32 mouse cellular contexts compared by ENCODE assay signal in genomic region chr11:117858392-117858791, GRCm38 (mm10). TPM values are rescaled to one million over a fixed set of nuclear protein-coding genes. Genes with fewer than 3 reads are reported as not detected.
"Had no signal": no experiment of that assay in that cellular context is flagged by ENCODE, and none has a peak within 500 bp of the region (broad histone marks: within the 10 kb centered on the region; RNA-seq: fewer than 3 reads in every experiment).

No protein-coding gene starts in this region.

- ATAC-seq: intestine, postnatal 0 days; midbrain, embryonic 13.5 days; midbrain, embryonic 16.5 days had no signal

- DNase-seq: kidney, adult 2 months; kidney, postnatal 25 days; layer of hippocampus, adult 9-11 months; liver, embryonic 13.5 days; lung, adult 18-20 months; lung, postnatal 10 days; lung, postnatal 36 days; right cerebral cortex, adult 18-20 months; right cerebral cortex, postnatal 14 days; right cerebral cortex, postnatal 4 days; spleen, adult 18-20 months; thymus, postnatal 36 days had no signal

- H3K27ac ChIP-seq: kidney, postnatal 0 days; layer of hippocampus, adult 2 months; liver, embryonic 13.5 days; lung, embryonic 15.5 days; midbrain, embryonic 10.5 days; midbrain, embryonic 13.5 days; neural tube, embryonic 13.5 days; stomach, embryonic 15.5 days had no signal

- H3K9me3 ChIP-seq: lung, embryonic 15.5 days; midbrain, embryonic 10.5 days; midbrain, embryonic 13.5 days; neural tube, embryonic 13.5 days; stomach, embryonic 15.5 days had no signal

- H3K4me3 ChIP-seq: layer of hippocampus, adult 2 months; liver, embryonic 13.5 days; lung, embryonic 15.5 days; megakaryocyte, embryonic 14.5 days; midbrain, embryonic 10.5 days; midbrain, embryonic 13.5 days; myocyte; neural tube, embryonic 13.5 days; stomach, embryonic 15.5 days had no signal

- H3K9ac ChIP-seq: liver, embryonic 13.5 days; lung, embryonic 15.5 days; midbrain, embryonic 13.5 days; neural tube, embryonic 13.5 days; stomach, embryonic 15.5 days had no signal

- H3K4me2 ChIP-seq: liver, embryonic 13.5 days; lung, embryonic 15.5 days; midbrain, embryonic 13.5 days; neural tube, embryonic 13.5 days; stomach, embryonic 15.5 days had no signal

RNA-seq across cellular contexts. Expression of gene Tmem235, which starts 2.2 kb away (rescaled TPM):
- total RNA-seq: layer of hippocampus, adult 2 months; layer of hippocampus, postnatal 25 days; left cerebral cortex, adult 18-20 months; left cerebral cortex, postnatal 36 days; monocyte, adult 5-6 weeks; neutrophil, adult 5-6 weeks had no signal
- polyA plus RNA-seq: intestine, postnatal 0 days; kidney, embryonic 14.5 days; kidney, postnatal 0 days; limb, embryonic 11.5 days; limb, embryonic 14.5 days; liver, embryonic 13.5 days; lung, embryonic 15.5 days; midbrain, embryonic 10.5 days; midbrain, embryonic 13.5 days; midbrain, embryonic 16.5 days; myocyte; neural tube, embryonic 13.5 days; stomach, embryonic 15.5 days; urinary bladder, adult 2 months had no signal
